Mouse (Mus musculus): ENCODE results near the gene Akap6.
A peak's percentile ranks its signal among the peaks of the same experiment; 100 is the strongest.

Gene Akap6

GRCm38 (mm10) chr12:52908448-52909066 is 209.4 kb downstream of the Akap6 start:
- no peak for DNase-seq (ENCODE audit: low spot score)

- DNase-seq (ENCODE audit: low spot score): no peak
These were observed 211.2 kb downstream of the Akap6 start for GRCm38 (mm10) chr12:52910345-52910744.

GRCm38 (mm10) chr12:52910819-52911218 is 211.6 kb downstream of the Akap6 start:
- DNase-seq (ENCODE audit: low spot score): peak; percentile 91

- no peak for DNase-seq (ENCODE audit: low spot score)
These were observed 219.8 kb downstream of the Akap6 start for GRCm38 (mm10) chr12:52918939-52919338.

GRCm38 (mm10) chr12:52922510-52922909 is 223.3 kb downstream of the Akap6 start:
- DNase-seq (ENCODE audit: low spot score): no peak

- no peak for DNase-seq (ENCODE audit: low spot score)
These were observed 226.3 kb downstream of the Akap6 start for GRCm38 (mm10) chr12:52925448-52925847.

GRCm38 (mm10) chr12:52933832-52934231 is 234.6 kb downstream of the Akap6 start:
- DNase-seq (ENCODE audit: low spot score): no peak

GRCm38 (mm10) chr12:52934989-52935388 is 235.8 kb downstream of the Akap6 start:
- no peak for DNase-seq (ENCODE audit: low spot score)

GRCm38 (mm10) chr12:52938786-52939185 is 239.6 kb downstream of the Akap6 start:
- DNase-seq (ENCODE audit: low spot score): no peak

GRCm38 (mm10) chr12:52939324-52939946 is 240.3 kb downstream of the Akap6 start:
- DNase-seq (ENCODE audit: low spot score): no peak

GRCm38 (mm10) chr12:52941941-52942340 is 242.8 kb downstream of the Akap6 start:
- no peak for DNase-seq (ENCODE audit: low spot score)

- no peak for DNase-seq (ENCODE audit: low spot score)
These were observed 245.1 kb downstream of the Akap6 start for GRCm38 (mm10) chr12:52944274-52944673.

- DNase-seq (ENCODE audit: low spot score): no peak
These were observed 245.8 kb downstream of the Akap6 start for GRCm38 (mm10) chr12:52944949-52945348.

GRCm38 (mm10) chr12:52950660-52951059 is 251.5 kb downstream of the Akap6 start:
- DNase-seq (ENCODE audit: low spot score): no peak

- DNase-seq (ENCODE audit: low spot score): no peak
These were observed 258.4 kb downstream of the Akap6 start for GRCm38 (mm10) chr12:52957587-52957986.

- no peak for DNase-seq (ENCODE audit: low spot score)
These were observed 258.8 kb downstream of the Akap6 start for GRCm38 (mm10) chr12:52957994-52958393.

GRCm38 (mm10) chr12:52991745-52992144 is 292.6 kb downstream of the Akap6 start:
- DNase-seq (ENCODE audit: low spot score): no peak

- no peak for DNase-seq (ENCODE audit: low spot score)
These were observed 313.2 kb downstream of the Akap6 start for GRCm38 (mm10) chr12:53012336-53012735.

- DNase-seq (ENCODE audit: low spot score): no peak
These were observed 315.4 kb downstream of the Akap6 start for GRCm38 (mm10) chr12:53014539-53014938.

GRCm38 (mm10) chr12:53024575-53025246 is 325.5 kb downstream of the Akap6 start:
- no peak for DNase-seq (ENCODE audit: low spot score)

- no peak for DNase-seq (ENCODE audit: low spot score)
These were observed 328.1 kb downstream of the Akap6 start for GRCm38 (mm10) chr12:53027308-53027707.

GRCm38 (mm10) chr12:53028926-53029325 is 329.7 kb downstream of the Akap6 start:
- DNase-seq (ENCODE audit: low spot score): no peak

GRCm38 (mm10) chr12:53029910-53030309 is 330.7 kb downstream of the Akap6 start:
- no peak for DNase-seq (ENCODE audit: low spot score)
